Mouse (Mus musculus): ENCODE measurements at regions not wholly inside any gene's neighbourhood (a gene's known extent, or its start where the extent isn't known, plus 50 kb on each side); places are given as distances from the start of the nearest gene placed in this dataset.

GRCm38 (mm10) chr16:76218310-76219170, 155.1 kb downstream of the Nrip1 start:
- no peak for TF ChIP-seq CTCF (IDR thresholded peaks at IDR 0.05; ENCODE audit: low read depth, low read length)
- no peak for TF ChIP-seq GATA1 (IDR thresholded peaks at IDR 0.05; ENCODE audit: borderline replicate concordance, low read length)
- TF ChIP-seq POLR2AphosphoS5 (IDR thresholded peaks at IDR 0.05; ENCODE audit: insufficient replicate concordance, low read depth, low read length) = no peak
